ENCODE assay signal across 8 mouse cellular contexts in the genomic region with DNA sequence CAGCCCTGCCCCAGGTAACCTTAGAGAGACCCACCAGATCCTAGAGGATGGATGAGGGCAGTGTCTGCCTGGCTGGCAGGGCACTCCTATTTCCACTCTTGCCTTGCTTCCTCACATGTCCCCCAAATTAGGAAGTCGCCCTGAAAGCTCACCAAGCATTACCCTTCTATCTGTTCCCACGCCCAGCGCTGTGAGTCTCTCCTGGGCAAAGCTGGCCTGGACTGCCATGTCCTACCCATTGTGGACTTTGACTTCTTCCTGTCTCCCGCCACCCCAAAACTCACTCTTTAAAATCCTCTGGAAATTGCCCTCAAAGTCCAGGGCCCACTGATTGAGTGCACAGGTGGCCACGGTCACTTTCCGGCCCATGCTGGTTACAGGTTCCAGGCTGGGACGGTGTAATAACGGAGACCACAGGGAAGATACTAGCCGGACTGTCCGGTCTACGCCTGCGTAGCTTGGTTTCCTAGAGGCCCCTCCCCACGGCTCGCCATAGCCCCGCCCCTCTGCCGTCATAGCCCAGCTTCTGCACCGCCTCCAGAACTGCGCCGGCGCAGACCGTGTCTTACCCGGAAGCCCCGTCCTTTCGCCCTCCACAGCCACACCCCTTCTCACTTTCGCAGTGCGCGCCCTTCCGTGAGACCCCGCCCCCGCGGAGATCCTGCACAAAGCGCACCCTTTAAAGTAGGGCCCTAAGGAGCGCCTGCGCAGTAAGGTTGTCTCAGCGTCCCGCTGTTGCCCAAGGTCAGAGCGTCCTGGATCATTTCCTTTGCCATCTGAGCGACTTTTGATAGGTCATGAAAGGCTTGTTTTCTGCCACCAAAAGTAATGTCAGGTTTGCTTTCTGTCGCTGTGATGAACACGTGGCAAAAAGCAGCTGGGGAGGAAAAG. TPM values are rescaled to one million over a fixed set of nuclear protein-coding genes. Genes with fewer than 3 reads are reported as not detected.
DNase-seq lines count a peak whose midpoint lies in the region; ATAC-seq and TF ChIP-seq lines count a peak whose summit lies in the region.

A gene (minus strand): TSS at position 475 of the 891 bp plus-strand sequence.
A gene (plus strand): TSS at position 771 of the 891 bp plus-strand sequence.

- peak; percentile 99 for DNase-seq in gastrocnemius, postnatal 10 days
- peak; percentile 99 for DNase-seq in induced T-regulatory cell, adult 2 months (ENCODE audit: low read depth)
- peak; percentile 96 to 98 for DNase-seq in left cerebral cortex, adult 9 months (ENCODE audit: low spot score in 2 of 2)
- DNase-seq in right cerebral cortex, postnatal 14 days: peak; percentile 99
- peak; percentile 98 to 99 for DNase-seq in urinary bladder, postnatal 36 days (ENCODE audit: low spot score in 2 of 2)

- peak within 1 kb of the TSS; percentile 78 for H3K27ac ChIP-seq in cortical plate, adult 2 months (ENCODE audit: insufficient read depth, low read length)

- peaks cover 4% of the 10 kb centered on the region; the same call in 1 of the 2 replicates for H3K4me1 ChIP-seq in cortical plate, adult 2 months (ENCODE audit: control insufficient read depth, insufficient read depth, low read length)

- TF ChIP-seq CTCF in cortical plate, adult 2 months (IDR thresholded peaks at IDR 0.05; ENCODE audit: extremely low read depth, insufficient read depth, low read length): no peak

- peak within 1 kb of the TSS; percentile 73 for H3K4me3 ChIP-seq in cortical plate, adult 2 months (ENCODE audit: insufficient read depth, low read length)

- peak; percentile 99 for ATAC-seq in activated CD4-positive, CD25-positive, alpha-beta regulatory T cell, adult 4 months
- ATAC-seq in megakaryocyte progenitor cell, adult 5-6 weeks (replicated peaks; ENCODE audit: poor library complexity): peak; percentile 96

- TF ChIP-seq POLR2A in cortical plate, adult 2 months (IDR thresholded peaks at IDR 0.05; ENCODE audit: extremely low read depth, insufficient read depth, low read length): peak; percentile 90

RNA-seq across cellular contexts. Expression of the first gene that starts in this region (rescaled TPM):
- 10 to 100 TPM; 13.7 to 16.0 TPM for polyA plus RNA-seq in activated CD4-positive, CD25-positive, alpha-beta regulatory T cell, adult 4 months (2017; shearing (Covaris generic))
- 8.8 and 10.6 TPM in 2 replicates for polyA plus RNA-seq in cortical plate, adult 2 months (2012; rRNA removed)
- 1 to 10 TPM; 3.2 to 3.6 TPM for total RNA-seq in gastrocnemius, postnatal 10 days (2021)
- total RNA-seq in megakaryocyte progenitor cell, adult 5-6 weeks (2015): 4.4 and 7.1 TPM in 2 replicates
- total RNA-seq in megakaryocyte progenitor cell, adult 5-6 weeks (2017): 9.2 and 9.5 TPM in 2 replicates

RNA-seq across cellular contexts. Expression of the second gene that starts in this region (rescaled TPM):
- polyA plus RNA-seq in activated CD4-positive, CD25-positive, alpha-beta regulatory T cell, adult 4 months (2017; shearing (Covaris generic)): 10 to 100 TPM; 42.4 to 42.9 TPM
- 62.6 and 64.5 TPM in 2 replicates for polyA plus RNA-seq in cortical plate, adult 2 months (2012; rRNA removed)
- total RNA-seq in gastrocnemius, postnatal 10 days (2021): 10 to 100 TPM; 11.0 to 12.0 TPM
- 26.3 and 29.4 TPM in 2 replicates for total RNA-seq in megakaryocyte progenitor cell, adult 5-6 weeks (2015)
- 10.9 and 13.2 TPM in 2 replicates for total RNA-seq in megakaryocyte progenitor cell, adult 5-6 weeks (2017)

Comparison
In these comparisons a context has a peak if more than half of its experiments do, and no peak if none do; other contexts are left out.
1. Peak in every context shown above with its lines: DNase-seq, ATAC-seq, H3K4me3 ChIP-seq and H3K27ac ChIP-seq.